Mouse (Mus musculus) liver, embryonic 16.5 days (tissue): ENCODE results near the gene Nhlrc2. TPM values are rescaled to one million over a fixed set of nuclear protein-coding genes. Genes with fewer than 3 reads are reported as not detected.

Source experiments
- ATAC-seq: fragments of 200-750 bp; cut with Nextera tagmentation; 2 replicates; pipeline ENCODE4 v1.8.0; 2017; ENCODE audit warnings: low read depth, mild to moderate bottlenecking, moderate number of reproducible peaks, moderate library complexity
- H3K27ac ChIP-seq: fragments of 300-500 bp; sonication (generic); 2 replicates; pipeline ENCODE4 v1.5.1; 2014; ENCODE audit warnings: mild to moderate bottlenecking, low read length
- H3K27me3 ChIP-seq: fragments of 300-500 bp; sonication (generic); 2 replicates; pipeline ENCODE4 v1.6.1; 2014; ENCODE audit warnings: low read depth, low read length, mixed read lengths; ENCODE audit not compliant: control insufficient read depth, insufficient read depth
- H3K36me3 ChIP-seq: fragments of 300-500 bp; sonication (generic); 2 replicates; pipeline ENCODE4 v1.6.1; 2014; ENCODE audit warnings: mild to moderate bottlenecking; ENCODE audit not compliant: control insufficient read depth, insufficient read depth
- H3K4me1 ChIP-seq: fragments of 300-500 bp; sonication (generic); 2 replicates; pipeline ENCODE4 v1.6.1; 2014; ENCODE audit warnings: low read depth, low read length, mixed read lengths; ENCODE audit not compliant: control insufficient read depth
- H3K4me2 ChIP-seq: fragments of 300-500 bp; sonication (generic); 2 replicates; pipeline ENCODE4 v1.6.1; 2014; ENCODE audit warnings: low read depth, low read length, mixed read lengths
- H3K4me3 ChIP-seq: fragments of 300-500 bp; sonication (generic); 2 replicates; pipeline ENCODE4 v1.5.1; 2014; ENCODE audit warnings: low read depth, mild to moderate bottlenecking, low read length
- H3K9ac ChIP-seq: fragments of 300-500 bp; sonication (generic); 2 replicates; pipeline ENCODE4 v1.6.1; 2014; ENCODE audit warnings: low read depth, low read length
- H3K9me3 ChIP-seq: fragments of 300-500 bp; sonication (generic); replicated peaks from 2 replicates; pipeline ENCODE4 v1.6.1; 2016; ENCODE audit warnings: low read length; ENCODE audit not compliant: control insufficient read depth
- WGBS: fragments of 180-500 bp; shearing (Covaris S2); extraction: QIAGEN DNeasy Blood & Tissue Kit; methylation state at CpG from one replicate; pipeline ENCODE4 v1.1.7; 2014; ENCODE audit not compliant: insufficient replicate concordance; 5-methylcytosine and 5-hydroxymethylcytosine counted together
- polyA plus RNA-seq: library from polyadenylated mRNA; unstranded; fragments of >200 nt; fragmentation: Nextera tagmentation; extraction: Ambion mirVana; gene quantifications from 2 replicates; pipeline ENCODE4 v1.2.1, GENCODE M21; 2015

Gene Nhlrc2
- polyA plus RNA-seq, 1 experiment from 2014 or later: 7.2 TPM

DNA sequence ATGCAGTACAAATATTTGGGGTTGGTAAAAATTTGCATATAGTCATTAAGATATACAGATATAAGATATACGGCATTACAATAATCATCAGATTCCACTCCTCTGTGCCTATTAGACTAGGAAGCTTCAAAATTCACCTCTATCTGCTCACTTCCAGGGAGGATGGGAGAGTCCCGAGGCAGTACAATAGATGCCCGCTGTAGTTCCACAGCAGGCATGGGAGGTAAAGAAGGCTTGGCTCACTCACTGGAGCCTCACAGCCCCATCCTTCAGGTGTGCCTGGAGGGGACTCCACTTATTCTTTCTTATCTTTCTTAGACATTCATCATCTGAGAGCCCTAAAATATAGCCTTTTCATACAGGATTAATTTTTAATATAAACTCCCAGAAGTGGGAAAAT is 13.7 kb upstream of the Nhlrc2 start:
- no peaks in the 10 kb centered on the region for H3K27me3 ChIP-seq
- H3K9me3 ChIP-seq: no peaks in the 10 kb centered on the region
- H3K4me2 ChIP-seq: no peak overlapping the region
- H3K9ac ChIP-seq: no peak overlapping the region
- WGBS: 80% methylated on average over 3 of the region's 3 CpGs
- H3K4me3 ChIP-seq: no peak overlapping the region
- H3K4me1 ChIP-seq: no peaks in the 10 kb centered on the region; the same call in none of the 2 replicates
- peaks cover 18% of the 10 kb centered on the region; the same call in 1 of the 2 replicates for H3K36me3 ChIP-seq
- ATAC-seq: no peak
- no peak overlapping the region for H3K27ac ChIP-seq

DNA sequence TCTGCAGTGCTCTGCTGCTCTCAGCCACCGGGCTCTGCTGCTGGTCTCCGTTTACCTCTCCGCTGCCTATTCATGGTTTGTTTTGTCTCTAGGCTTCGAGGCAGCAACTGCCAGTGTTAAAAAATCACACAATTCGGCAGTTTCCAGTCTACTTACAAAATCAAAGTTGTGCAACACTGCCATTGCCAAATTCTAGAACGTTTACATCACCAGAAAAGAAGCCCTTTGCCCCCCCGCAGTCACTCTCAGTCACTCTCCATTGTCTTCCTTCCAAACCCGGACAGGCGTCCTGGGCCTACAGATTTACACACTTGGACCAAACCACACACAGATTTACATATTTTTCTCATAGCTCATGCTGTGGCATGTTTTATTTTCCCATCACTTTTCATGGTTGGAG is 13.0 kb upstream of the Nhlrc2 start:
- no peak overlapping the region for H3K9ac ChIP-seq
- H3K27me3 ChIP-seq: no peaks in the 10 kb centered on the region
- no peak overlapping the region for H3K4me2 ChIP-seq
- no peak overlapping the region for H3K4me3 ChIP-seq
- peak; percentile 39; the same call in 1 of the 2 replicates for ATAC-seq
- 63% methylated on average over 9 of the region's 9 CpGs for WGBS
- no peaks in the 10 kb centered on the region for H3K9me3 ChIP-seq
- no peak overlapping the region; the same call in 1 of the 2 replicates for H3K27ac ChIP-seq
- H3K4me1 ChIP-seq: no peaks in the 10 kb centered on the region; the same call in none of the 2 replicates
- H3K36me3 ChIP-seq: peaks cover 18% of the 10 kb centered on the region

DNA sequence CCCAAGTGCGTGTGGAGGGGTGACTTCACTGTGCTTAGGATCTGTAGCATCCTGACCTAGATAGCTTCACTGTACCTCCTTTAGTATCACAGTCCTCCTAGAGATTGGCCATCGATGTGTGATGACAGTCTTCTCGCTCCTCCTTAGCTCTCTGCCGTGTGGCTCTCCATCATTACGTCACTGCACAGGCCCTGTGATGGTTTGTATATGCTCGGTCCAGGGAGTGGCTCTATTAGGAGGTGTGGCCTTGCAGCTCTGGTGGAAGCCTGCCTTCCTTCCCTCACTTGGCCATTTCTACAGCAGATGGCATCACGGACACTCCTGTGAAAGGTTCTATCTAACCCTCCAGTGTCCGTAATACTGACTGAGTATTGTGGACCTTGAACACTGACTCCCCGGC is 12.3 kb upstream of the Nhlrc2 start:
- WGBS: 80% methylated on average over 9 of the region's 9 CpGs
- peaks cover 20% of the 10 kb centered on the region for H3K36me3 ChIP-seq
- ATAC-seq: no peak

DNA sequence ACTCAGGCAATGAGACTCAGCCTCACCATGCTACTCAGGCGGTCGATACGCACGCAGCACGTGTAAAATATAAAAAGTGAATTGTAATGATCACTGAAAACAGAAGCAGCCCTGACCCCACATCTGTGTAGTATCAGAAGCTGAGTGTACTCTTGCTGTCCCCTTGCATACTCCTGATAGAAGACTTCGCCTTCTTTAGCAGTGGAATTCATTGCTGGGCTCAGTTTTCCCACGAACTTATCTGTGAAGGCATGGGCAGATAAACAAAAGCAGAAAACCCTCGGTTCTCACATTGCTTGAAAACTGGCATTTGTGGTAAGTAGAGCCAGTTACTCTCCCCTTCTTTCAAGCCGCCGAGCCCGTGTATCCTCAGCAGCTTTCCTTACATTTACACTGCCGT is 4.7 kb upstream of the Nhlrc2 start:
- H3K36me3 ChIP-seq: peaks cover 14% of the 10 kb centered on the region
- H3K4me2 ChIP-seq: peak overlapping the region; percentile 55
- peak overlapping the region; percentile 44 for H3K9ac ChIP-seq
- H3K4me1 ChIP-seq: peaks cover 17% of the 10 kb centered on the region
- ATAC-seq: peak; percentile 67
- peak overlapping the region; percentile 73 for H3K27ac ChIP-seq
- no peaks in the 10 kb centered on the region for H3K27me3 ChIP-seq
- 40% methylated on average over 12 of the region's 12 CpGs for WGBS
- H3K9me3 ChIP-seq: no peaks in the 10 kb centered on the region
- H3K4me3 ChIP-seq: peak overlapping the region; percentile 22

More for the DNA sequence above, 12.3 kb upstream of the Nhlrc2 start:
- Histone ChIP-seq H3K4me3 (no peak overlapping the region), H3K9me3 (no peaks in the 10 kb centered on the region), H3K27me3 (no peaks in the 10 kb centered on the region), H3K4me2 (no peak overlapping the region), H3K4me1 (no peaks in the 10 kb centered on the region; the same call in none of the 2 replicates), H3K27ac (no peak overlapping the region), H3K9ac (no peak overlapping the region)

DNA sequence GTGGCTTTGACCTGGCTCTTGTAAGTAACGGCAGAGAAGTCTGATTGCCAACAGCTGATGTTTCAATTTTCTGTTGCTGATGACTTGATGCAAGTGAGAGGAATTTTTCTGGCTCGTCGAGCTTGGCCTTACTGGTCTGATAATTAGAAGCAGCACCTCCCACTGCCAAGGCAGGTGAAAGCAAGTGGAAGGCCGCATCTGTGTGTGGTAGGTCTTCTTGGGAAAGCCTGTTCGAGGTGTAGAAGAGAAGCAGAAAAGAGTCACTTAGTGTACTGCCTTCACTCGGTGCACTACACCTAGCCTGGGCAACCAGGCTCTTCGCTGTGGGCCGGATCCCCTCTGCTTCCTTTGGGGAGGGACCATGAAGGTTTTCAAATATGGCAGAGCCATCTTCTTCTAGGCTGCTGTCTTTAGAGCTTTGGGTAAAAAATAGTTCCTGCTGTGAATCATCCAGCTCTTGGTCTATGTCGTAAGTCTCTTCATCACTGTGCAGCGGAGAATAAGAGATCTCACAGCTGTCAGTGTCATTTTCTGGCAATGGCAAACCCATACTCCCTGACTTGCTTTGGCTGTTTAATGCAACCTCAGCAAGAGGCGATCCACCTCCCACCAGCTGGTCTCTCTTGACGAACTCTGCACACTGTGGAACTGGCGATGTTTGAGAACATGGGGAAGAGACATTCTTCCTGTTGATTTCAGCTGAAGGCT is 3.2 kb upstream of the Nhlrc2 start:
- H3K27me3 ChIP-seq: no peaks in the 10 kb centered on the region
- H3K4me3 ChIP-seq: no peak overlapping the region
- no peak overlapping the region for H3K9ac ChIP-seq
- H3K36me3 ChIP-seq: peaks cover 14% of the 10 kb centered on the region
- peaks cover 20% of the 10 kb centered on the region for H3K4me1 ChIP-seq
- H3K4me2 ChIP-seq: no peak overlapping the region
- WGBS: 86% methylated on average over 13 of the region's 13 CpGs
- no peaks in the 10 kb centered on the region for H3K9me3 ChIP-seq
- no peak for ATAC-seq
- H3K27ac ChIP-seq: no peak overlapping the region

DNA sequence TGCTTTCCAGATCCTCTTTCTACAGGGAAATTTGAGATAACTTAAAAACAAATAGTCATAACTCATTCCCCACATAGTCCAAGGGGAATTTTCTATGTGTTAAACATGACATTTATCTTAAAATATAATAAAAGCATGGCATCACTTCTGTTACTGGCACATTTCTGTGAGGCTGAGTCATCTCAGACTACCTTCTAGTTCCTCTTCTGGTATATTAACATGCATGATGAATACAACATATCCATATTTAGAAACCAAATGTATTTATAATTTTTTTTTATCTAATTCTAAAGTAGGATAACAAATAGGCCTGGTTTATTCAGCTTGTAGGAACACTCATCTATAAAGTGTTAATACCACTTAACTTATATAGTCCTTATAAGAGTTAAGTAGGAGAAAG is 2.0 kb upstream of the Nhlrc2 start:
- H3K4me1 ChIP-seq: peaks cover 26% of the 10 kb centered on the region
- H3K4me3 ChIP-seq: no peak overlapping the region; the same call in 1 of the 2 replicates
- no peak for ATAC-seq
- peaks cover 12% of the 10 kb centered on the region for H3K36me3 ChIP-seq
- no peaks in the 10 kb centered on the region for H3K27me3 ChIP-seq
- no peaks in the 10 kb centered on the region for H3K9me3 ChIP-seq
- H3K9ac ChIP-seq: no peak overlapping the region
- no peak overlapping the region for H3K27ac ChIP-seq
- H3K4me2 ChIP-seq: peak overlapping the region; percentile 41

DNA sequence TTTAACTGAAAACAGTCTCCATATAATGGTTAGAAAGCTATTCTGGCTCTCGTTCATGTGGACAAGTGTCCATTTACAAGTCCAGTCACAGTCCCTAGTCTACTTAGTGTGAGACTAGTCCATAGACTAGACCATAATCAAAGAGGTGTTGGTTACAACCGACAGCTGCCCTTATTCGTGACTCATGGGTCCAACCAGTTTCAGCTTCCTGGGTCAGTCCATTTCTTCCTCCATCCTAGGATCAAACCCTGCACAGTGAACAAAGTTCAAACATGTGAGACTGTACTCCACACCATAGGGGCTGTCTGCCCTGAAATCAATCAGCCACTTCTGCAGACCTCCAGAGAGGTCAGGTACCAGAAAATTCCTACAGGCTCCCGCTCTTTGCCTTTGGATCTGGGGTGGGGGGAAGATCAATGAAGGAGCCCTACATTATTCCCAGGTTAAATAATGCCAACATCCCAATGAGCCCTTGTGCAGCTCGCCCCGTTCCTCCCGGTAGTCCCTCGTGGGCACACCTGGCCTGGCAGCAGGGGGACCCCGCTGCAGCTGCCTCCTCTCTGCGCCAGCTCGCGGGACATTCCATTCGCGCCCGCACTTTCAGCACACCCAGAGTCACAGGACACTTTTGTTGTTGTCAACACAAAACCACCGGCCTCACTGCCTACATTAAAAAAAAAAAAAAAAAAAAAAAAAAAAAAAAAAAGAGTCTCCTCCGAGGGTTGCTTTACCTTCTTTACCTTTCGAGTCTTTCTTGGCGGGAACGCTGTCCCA is 418 bp upstream of the Nhlrc2 start, which contains the start of gene Dclre1a:
Dclre1a (minus strand) TSS at position 767 of the 774 bp plus-strand sequence.
- ATAC-seq: peak; percentile 23; the same call in 1 of the 2 replicates
- H3K27ac ChIP-seq: peak within 1 kb of the TSS; percentile 97
- peaks cover 19% of the 10 kb centered on the region for H3K36me3 ChIP-seq
- peak within 1 kb of the TSS; percentile 96 for H3K9ac ChIP-seq
- peak within 1 kb of the TSS; percentile 99 for H3K4me3 ChIP-seq
- WGBS: 5% methylated on average over 20 of the region's 20 CpGs
- no peaks in the 10 kb centered on the region for H3K9me3 ChIP-seq
- H3K27me3 ChIP-seq: no peaks in the 10 kb centered on the region
- H3K4me1 ChIP-seq: peaks cover 26% of the 10 kb centered on the region
- peak within 1 kb of the TSS; percentile 85 for H3K4me2 ChIP-seq

DNA sequence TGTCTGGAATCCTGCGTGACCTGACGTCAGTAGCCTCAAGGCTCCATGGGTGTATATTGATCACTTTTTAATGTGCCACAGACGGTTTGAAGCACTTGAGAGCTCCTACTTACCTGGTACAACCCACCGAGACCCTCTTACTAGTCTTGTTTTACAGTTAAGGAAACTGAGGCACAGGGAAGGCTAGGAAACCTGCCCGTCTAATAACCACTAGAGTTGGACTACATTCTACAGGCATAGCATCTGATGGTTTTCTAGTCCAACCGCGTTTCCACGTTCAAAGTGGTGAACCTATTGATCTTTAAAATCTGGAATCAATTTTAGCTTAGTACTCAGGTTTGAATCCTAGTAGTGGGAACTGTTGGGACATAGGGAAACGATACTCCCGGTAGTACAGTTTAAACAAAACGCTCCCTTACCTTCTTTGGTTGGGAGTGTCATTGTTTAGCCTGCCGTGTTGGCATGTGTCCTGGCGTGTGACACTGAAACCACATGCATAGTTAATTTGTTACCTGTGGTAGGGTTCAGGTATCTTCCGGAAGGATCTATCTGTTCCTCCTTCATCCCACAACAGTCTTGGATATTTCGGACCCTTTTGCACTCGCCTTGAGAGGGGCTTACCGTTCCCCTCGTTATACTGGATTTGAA is 1.1 kb downstream of the Nhlrc2 start:
- Histone ChIP-seq H3K9me3 (no peaks in the 10 kb centered on the region), H3K36me3 (peaks cover 25% of the 10 kb centered on the region), H3K4me2 (peak overlapping the region; percentile 85), H3K4me3 (peak overlapping the region; percentile 99), H3K4me1 (peaks cover 22% of the 10 kb centered on the region), H3K27me3 (no peaks in the 10 kb centered on the region), H3K9ac (peak overlapping the region; percentile 96), H3K27ac (peak overlapping the region; percentile 97)
- ATAC-seq: no peak
- 21% methylated on average over 18 of the region's 18 CpGs for WGBS
